Comparison of ENCODE assay signal across 9 mouse cellular contexts in genomic region chr5:140178058-140178690, GRCm38 (mm10).
DNase-seq lines count a peak whose midpoint lies in the region; ATAC-seq and TF ChIP-seq lines count a peak whose summit lies in the region.
"Had no signal": no experiment of that assay in that cellular context is flagged by ENCODE, and none has a peak within 500 bp of the region (broad histone marks: within the 10 kb centered on the region; RNA-seq: fewer than 3 reads in every experiment).

No protein-coding gene starts in this region.

- no peak for TF ChIP-seq CTCF in kidney, postnatal 0 days (IDR thresholded peaks at IDR 0.05; ENCODE audit: low read depth)

- no peak overlapping the region for H3K9ac ChIP-seq in kidney, postnatal 0 days (ENCODE audit: low read depth, low read length)
- no peak overlapping the region for H3K9ac ChIP-seq in liver, embryonic 11.5 days (ENCODE audit: low read depth, low read length)

- peak overlapping the region; percentile 42; the same call in 1 of the 2 replicates for H3K27ac ChIP-seq in kidney, postnatal 0 days
- H3K27ac ChIP-seq in liver, embryonic 11.5 days (ENCODE audit: low read depth, low read length): no peak overlapping the region

- WGBS in kidney, postnatal 0 days: 26% methylated on average over 10 of the region's 10 CpGs
- WGBS in liver, embryonic 11.5 days: 68% methylated on average over 10 of the region's 10 CpGs

- H3K4me2 ChIP-seq in kidney, postnatal 0 days (ENCODE audit: low read length): no peak overlapping the region
- no peak overlapping the region for H3K4me2 ChIP-seq in liver, embryonic 11.5 days

- peak; percentile 71 for ATAC-seq in cerebellum, adult (ENCODE audit: insufficient number of reproducible peaks, low FRiP score, low TSS enrichment)
- ATAC-seq in kidney, postnatal 0 days (replicated peaks; ENCODE audit: low FRiP score, low read depth): no peak; the same call in 1 of the 2 replicates
- ATAC-seq in liver, embryonic 11.5 days (replicated peaks; ENCODE audit: low FRiP score): no peak

- no peak for DNase-seq in cerebellum, postnatal 4 days (ENCODE audit: low spot score in 2 of 2)
- peak; percentile 73 for DNase-seq in brain, adult 2 months (ENCODE audit: low read depth, low spot score)
- peak; percentile 36 to 68 for DNase-seq in heart, adult 9 months (ENCODE audit: low spot score in 2 of 2)
- DNase-seq in kidney, postnatal 0 days (ENCODE audit: low spot score): peak; percentile 62
- DNase-seq in ovary, postnatal 36 days (ENCODE audit: low spot score): peak; percentile 62
- DNase-seq in liver, embryonic 11.5 days (ENCODE audit: low spot score): no peak
- DNase-seq in right cerebral cortex, adult 2 months (ENCODE audit: low spot score in 2 of 2): no peak

- H3K36me3 ChIP-seq in kidney, postnatal 0 days (ENCODE audit: insufficient read depth, low read length): no peaks in the 10 kb centered on the region
- H3K36me3 ChIP-seq in liver, embryonic 11.5 days (ENCODE audit: control insufficient read depth, insufficient read depth, low read length): no peaks in the 10 kb centered on the region

- H3K9me3 ChIP-seq in kidney, postnatal 0 days (replicated peaks; ENCODE audit: low read length): no peaks in the 10 kb centered on the region
- H3K9me3 ChIP-seq in liver, embryonic 11.5 days (ENCODE audit: control insufficient read depth, low read length): no peaks in the 10 kb centered on the region
- H3K9me3 ChIP-seq: megakaryocyte, embryonic 14.5 days had no signal

- H3K27me3 ChIP-seq in kidney, postnatal 0 days (ENCODE audit: insufficient read depth, low read length): no peaks in the 10 kb centered on the region
- H3K27me3 ChIP-seq in liver, embryonic 11.5 days (replicated peaks; ENCODE audit: control insufficient read depth, insufficient read depth, low read length): no peaks in the 10 kb centered on the region
- H3K27me3 ChIP-seq: megakaryocyte, embryonic 14.5 days had no signal

- H3K4me1 ChIP-seq in kidney, postnatal 0 days (replicated peaks; ENCODE audit: insufficient read depth, low read length): peaks cover 17% of the 10 kb centered on the region
- H3K4me1 ChIP-seq in liver, embryonic 11.5 days (replicated peaks; ENCODE audit: control insufficient read depth, insufficient read depth, low read length): peaks cover 2% of the 10 kb centered on the region

- no peak overlapping the region for H3K4me3 ChIP-seq in kidney, postnatal 0 days (replicated peaks; ENCODE audit: low read depth, low read length)
- H3K4me3 ChIP-seq in liver, embryonic 11.5 days (ENCODE audit: low read depth, low read length): no peak overlapping the region
- H3K4me3 ChIP-seq: megakaryocyte, embryonic 14.5 days had no signal

Comparison
In these comparisons a context has a peak if more than half of its experiments do, and no peak if none do; other contexts are left out.
1. DNase-seq: peak in brain, adult 2 months (single experiment), heart, adult 9 months (2 of 2), kidney, postnatal 0 days (single experiment) and ovary, postnatal 36 days (single experiment); none in cerebellum, postnatal 4 days (0 of 2), liver, embryonic 11.5 days (single experiment) and right cerebral cortex, adult 2 months (0 of 2).